Mouse (Mus musculus) myocyte (in vitro differentiated cells): Measurements from ENCODE around the gene Avil. TPM values are rescaled to one million over a fixed set of nuclear protein-coding genes. Genes with fewer than 3 reads are reported as not detected.
A peak's percentile ranks its signal among the peaks of the same experiment; 100 is the strongest.

Experiments used
- H3K27me3 ChIP-seq: one replicate; pipeline ENCODE4 v1.6.1; 2011; ENCODE audit not compliant: control insufficient read depth, insufficient read depth, insufficient read length
- H3K36me3 ChIP-seq: one replicate; pipeline ENCODE4 v1.6.1; 2011; ENCODE audit not compliant: control insufficient read depth, insufficient read depth
- H3K4me2 ChIP-seq: one replicate; pipeline ENCODE4 v1.6.1; 2011; ENCODE audit warnings: low read depth, control low read depth
- H3K4me3 ChIP-seq: one replicate; pipeline ENCODE4 v1.5.1; 2011; ENCODE audit warnings: mild to moderate bottlenecking, control low read depth, moderate library complexity
- H3K79me2 ChIP-seq: one replicate; pipeline ENCODE4 v1.6.1; 2011; ENCODE audit not compliant: control insufficient read depth, insufficient read depth
- H3ac ChIP-seq: one replicate; pipeline ENCODE4 v1.6.1; 2011; ENCODE audit not compliant: control insufficient read depth, insufficient read length
- CEBPB ChIP-seq: IDR thresholded peaks from 2 replicates; pipeline ENCODE4 v1.6.1; 2011; ENCODE audit warnings: mild to moderate bottlenecking, moderate library complexity; ENCODE audit not compliant: poor library complexity, insufficient read depth, severe bottlenecking
- E2F4 ChIP-seq: IDR thresholded peaks from one replicate; pipeline ENCODE4 v1.6.1; 2011; ENCODE audit warnings: mild to moderate bottlenecking, control low read depth, moderate library complexity; ENCODE audit not compliant: insufficient read depth
- MAX ChIP-seq: IDR thresholded peaks from one replicate; pipeline ENCODE4 v1.6.1; 2011; ENCODE audit warnings: low read depth, mild to moderate bottlenecking, control low read depth
- MYOD1 ChIP-seq, 3 experiments: IDR thresholded peaks; one replicate each; pipeline ENCODE4 v1.6.1; 2011; ENCODE audit warnings: control low read depth in 2 of 3, low read depth in 2 of 3, mild to moderate bottlenecking in 2 of 3, moderate library complexity in 1 of 3; ENCODE audit not compliant: insufficient read length in 2 of 3, control insufficient read depth in 1 of 3
- MYOG ChIP-seq, 3 experiments: IDR thresholded peaks; one replicate each; pipeline ENCODE4 v1.6.1; 2011; ENCODE audit warnings: control low read depth in 2 of 3, low read depth in 2 of 3, mild to moderate bottlenecking in 2 of 3; ENCODE audit not compliant: insufficient read length in 2 of 3, control insufficient read depth in 1 of 3, insufficient read depth in 1 of 3
- POLR2A ChIP-seq: IDR thresholded peaks from one replicate; pipeline ENCODE4 v1.6.1; 2011; ENCODE audit warnings: low read depth, mild to moderate bottlenecking, control low read depth, moderate library complexity; ENCODE audit not compliant: insufficient read length
- POLR2AphosphoS2 ChIP-seq: IDR thresholded peaks from one replicate; pipeline ENCODE4 v1.6.1; 2011; ENCODE audit warnings: low read depth, control low read depth; ENCODE audit not compliant: insufficient read length
- REST ChIP-seq: IDR thresholded peaks from one replicate; pipeline ENCODE4 v1.6.1; 2011; ENCODE audit warnings: mild to moderate bottlenecking, control low read depth, moderate library complexity; ENCODE audit not compliant: insufficient read depth, insufficient read length
- SRF ChIP-seq: IDR thresholded peaks from one replicate; pipeline ENCODE4 v1.6.1; 2011; ENCODE audit warnings: low read depth; ENCODE audit not compliant: control insufficient read depth, insufficient read length
- TCF12 ChIP-seq: IDR thresholded peaks from one replicate; pipeline ENCODE4 v1.6.1; 2011; ENCODE audit warnings: mild to moderate bottlenecking, control low read depth; ENCODE audit not compliant: poor library complexity, insufficient read depth, severe bottlenecking
- TCF3 ChIP-seq: IDR thresholded peaks from one replicate; pipeline ENCODE4 v1.6.1; 2011; ENCODE audit warnings: low read depth, control low read depth; ENCODE audit not compliant: insufficient read length
- USF1 ChIP-seq: IDR thresholded peaks from one replicate; pipeline ENCODE4 v1.6.1; 2011; ENCODE audit warnings: low read depth, mild to moderate bottlenecking, control low read depth, moderate library complexity
- polyA plus RNA-seq: library from polyadenylated mRNA; unstranded; fragments of >200 nt; fragmentation: generic; extraction: Trizol; gene quantifications from one replicate; pipeline ENCODE4 v1.2.1, GENCODE M21; 2012; ENCODE audit warnings: missing spikeins

Avil gene
- polyA plus RNA-seq, 1 experiment = 33.3 TPM

DNA sequence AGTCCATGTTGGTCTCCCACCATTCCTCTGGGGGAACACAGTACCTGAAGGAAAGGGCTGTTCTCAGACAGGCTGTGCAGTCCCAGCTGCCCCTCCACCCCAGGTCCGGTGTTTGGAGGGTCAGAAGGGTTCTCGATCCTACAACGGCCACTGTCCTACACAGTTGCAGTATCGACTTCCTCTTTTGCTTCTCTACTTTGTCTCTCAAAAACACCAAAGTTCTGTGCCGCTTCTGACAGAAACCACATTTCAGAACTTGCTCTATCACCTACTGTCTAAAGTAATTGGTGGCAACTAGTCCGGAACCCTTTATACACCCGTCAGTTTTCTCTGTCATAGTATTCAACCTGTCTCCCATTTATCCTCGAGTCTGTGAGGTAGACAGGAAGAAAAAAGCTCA lies 54.9 kb downstream of the Avil start:
- Histone ChIP-seq H3K79me2 (no peaks in the 10 kb centered on the region), H3ac (no peak overlapping the region), H3K4me2 (no peak overlapping the region), H3K36me3 (no peaks in the 10 kb centered on the region), H3K4me3 (no peak overlapping the region), H3K27me3 (no peaks in the 10 kb centered on the region)
- TF ChIP-seq REST (no peak), USF1 (no peak), SRF (no peak), MYOD1 (IDR thresholded peaks at IDR 0.05; ENCODE audit: control insufficient read depth in 1 of 3, insufficient read length in 2 of 3, low read depth in 2 of 3) (no peak), MYOG (IDR thresholded peaks at IDR 0.05; ENCODE audit: control insufficient read depth in 1 of 3, insufficient read depth in 1 of 3, insufficient read length in 2 of 3, low read depth in 2 of 3) (no peak), MAX (no peak), E2F4 (no peak), TCF12 (no peak), TCF3 (no peak), CEBPB (no peak), POLR2AphosphoS2 (no peak), POLR2A (no peak)

- Histone ChIP-seq H3ac (no peak overlapping the region), H3K27me3 (no peaks in the 10 kb centered on the region), H3K4me2 (no peak overlapping the region), H3K4me3 (no peak overlapping the region), H3K79me2 (no peaks in the 10 kb centered on the region), H3K36me3 (no peaks in the 10 kb centered on the region)
- TF ChIP-seq POLR2AphosphoS2 = no peak
- no peak for TF ChIP-seq CEBPB
- no peak for TF ChIP-seq SRF
- TF ChIP-seq MYOG (IDR thresholded peaks at IDR 0.05; ENCODE audit: control insufficient read depth in 1 of 3, insufficient read depth in 1 of 3, insufficient read length in 2 of 3, low read depth in 2 of 3) = no peak
- no peak for TF ChIP-seq MAX
- TF ChIP-seq USF1 = no peak
- no peak for TF ChIP-seq E2F4
- no peak for TF ChIP-seq POLR2A
- TF ChIP-seq TCF3 = no peak
- no peak for TF ChIP-seq REST
- no peak for TF ChIP-seq MYOD1 (IDR thresholded peaks at IDR 0.05; ENCODE audit: control insufficient read depth in 1 of 3, insufficient read length in 2 of 3, low read depth in 2 of 3)
- TF ChIP-seq TCF12 = no peak
Observed at GRCm38 (mm10) chr10:127056490-127056889, 56.0 kb downstream of the Avil start.

DNA sequence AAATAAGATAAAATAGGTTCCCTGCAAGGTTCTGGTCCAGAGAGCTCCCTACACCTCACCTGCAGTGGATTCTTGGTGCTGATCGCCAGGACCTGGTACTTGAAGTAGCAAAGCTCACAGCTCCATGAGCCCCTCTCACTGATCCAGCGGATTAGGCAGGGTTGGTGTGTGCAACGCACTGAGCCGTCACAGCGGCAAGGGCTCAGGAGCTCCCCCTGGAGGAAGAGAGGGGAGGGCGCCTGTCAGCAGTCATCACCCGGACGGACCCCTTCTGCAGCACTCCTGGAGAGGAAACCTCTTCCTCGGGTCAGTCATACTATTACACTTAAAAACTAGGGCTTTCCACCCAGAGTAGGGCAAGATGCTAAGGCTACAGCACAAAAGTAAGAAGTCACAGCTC lies 57.7 kb downstream of the Avil start:
- no peaks in the 10 kb centered on the region for H3K36me3 ChIP-seq
- TF ChIP-seq TCF3 = no peak
- TF ChIP-seq REST = no peak
- no peak for TF ChIP-seq POLR2AphosphoS2
- no peak for TF ChIP-seq USF1
- TF ChIP-seq MYOG (IDR thresholded peaks at IDR 0.05; ENCODE audit: control insufficient read depth in 1 of 3, insufficient read depth in 1 of 3, insufficient read length in 2 of 3, low read depth in 2 of 3) = no peak
- TF ChIP-seq E2F4 = no peak
- no peak for TF ChIP-seq POLR2A
- TF ChIP-seq CEBPB = no peak
- TF ChIP-seq TCF12 = no peak
- TF ChIP-seq MAX = no peak
- no peak for TF ChIP-seq SRF
- no peak for TF ChIP-seq MYOD1 (IDR thresholded peaks at IDR 0.05; ENCODE audit: control insufficient read depth in 1 of 3, insufficient read length in 2 of 3, low read depth in 2 of 3)
- no peak overlapping the region for H3K4me3 ChIP-seq
- no peaks in the 10 kb centered on the region for H3K27me3 ChIP-seq
- no peak overlapping the region for H3ac ChIP-seq
- peak overlapping the region; percentile 51 for H3K4me2 ChIP-seq
- H3K79me2 ChIP-seq = no peaks in the 10 kb centered on the region

- Histone ChIP-seq H3K36me3 (no peaks in the 10 kb centered on the region), H3K27me3 (no peaks in the 10 kb centered on the region), H3K4me3 (no peak overlapping the region), H3ac (no peak overlapping the region), H3K4me2 (peak overlapping the region; percentile 51), H3K79me2 (peaks cover 2% of the 10 kb centered on the region)
- TF ChIP-seq POLR2AphosphoS2 = no peak
Observed at GRCm38 (mm10) chr10:127058708-127059107, 58.2 kb downstream of the Avil start.

GRCm38 (mm10) chr10:127059174-127059967 lies 58.9 kb downstream of the Avil start:
- Histone ChIP-seq H3ac (peak overlapping the region; percentile 31), H3K4me2 (peak overlapping the region; percentile 51), H3K4me3 (peak overlapping the region; percentile 13), H3K27me3 (no peaks in the 10 kb centered on the region), H3K79me2 (peaks cover 8% of the 10 kb centered on the region), H3K36me3 (no peaks in the 10 kb centered on the region)
- TF ChIP-seq E2F4 (no peak), USF1 (no peak), MYOG (IDR thresholded peaks at IDR 0.05; ENCODE audit: control insufficient read depth in 1 of 3, insufficient read depth in 1 of 3, insufficient read length in 2 of 3, low read depth in 2 of 3) (no peak), TCF3 (no peak), MAX (no peak), MYOD1 (IDR thresholded peaks at IDR 0.05; ENCODE audit: control insufficient read depth in 1 of 3, insufficient read length in 2 of 3, low read depth in 2 of 3) (no peak)
